Mouse (Mus musculus) intestine, postnatal 0 days (tissue): ENCODE data around the gene Trmt10c. TPM values are rescaled to one million over a fixed set of nuclear protein-coding genes. Genes with fewer than 3 reads are reported as not detected.
A peak's percentile ranks its signal among the peaks of the same experiment; 100 is the strongest.

Source experiments
- ATAC-seq: fragments of 200-750 bp; cut with Nextera tagmentation; 2 replicates; pipeline ENCODE4 v1.8.0; 2017; ENCODE audit warnings: mild to moderate bottlenecking, moderate TSS enrichment, moderate library complexity
- H3K27ac ChIP-seq: fragments of 300-500 bp; sonication (generic); 2 replicates; pipeline ENCODE4 v1.5.1; 2014; ENCODE audit warnings: mild to moderate bottlenecking, low read depth, low read length, moderate library complexity
- H3K27me3 ChIP-seq: fragments of 300-500 bp; sonication (generic); replicated peaks from 2 replicates; pipeline ENCODE4 v1.6.1; 2014; ENCODE audit warnings: low read length, mixed read lengths; ENCODE audit not compliant: control insufficient read depth, insufficient read depth
- H3K36me3 ChIP-seq: fragments of 300-500 bp; sonication (generic); 2 replicates; pipeline ENCODE4 v1.6.1; 2014; ENCODE audit warnings: mild to moderate bottlenecking, moderate library complexity; ENCODE audit not compliant: control insufficient read depth, insufficient read depth
- H3K4me1 ChIP-seq: fragments of 300-500 bp; sonication (generic); replicated peaks from 2 replicates; pipeline ENCODE4 v1.6.1; 2014; ENCODE audit warnings: antibody characterized with exemption, low read length, mixed read lengths; ENCODE audit not compliant: control insufficient read depth, insufficient read depth
- H3K4me2 ChIP-seq: fragments of 300-500 bp; sonication (generic); replicated peaks from 2 replicates; pipeline ENCODE4 v1.6.1; 2014; ENCODE audit warnings: low read depth, mild to moderate bottlenecking, moderate library complexity
- H3K4me3 ChIP-seq: fragments of 300-500 bp; sonication (generic); 2 replicates; pipeline ENCODE4 v1.5.1; 2014; ENCODE audit warnings: low read depth, low read length
- H3K9ac ChIP-seq: fragments of 300-500 bp; sonication (generic); 2 replicates; pipeline ENCODE4 v1.6.1; 2014; ENCODE audit warnings: mild to moderate bottlenecking, low read depth, low read length
- H3K9me3 ChIP-seq: fragments of 300-500 bp; sonication (generic); 2 replicates; pipeline ENCODE4 v1.6.1; 2016; ENCODE audit warnings: mixed run types; ENCODE audit not compliant: control insufficient read depth
- CTCF ChIP-seq: sonication (generic); IDR thresholded peaks from 2 replicates; pipeline ENCODE4 v1.5.1; 2016; ENCODE audit warnings: low read depth, mild to moderate bottlenecking, control low read depth, antibody characterized with exemption, moderate library complexity
- WGBS: fragments of 180-500 bp; shearing (Covaris S2); extraction: QIAGEN DNeasy Blood & Tissue Kit; methylation state at CpG from one replicate; pipeline ENCODE4 v1.1.7; 2014; 5-methylcytosine and 5-hydroxymethylcytosine counted together
- polyA plus RNA-seq: library from polyadenylated mRNA; unstranded; fragments of >200 nt; fragmentation: Nextera tagmentation; extraction: Ambion mirVana; gene quantifications from 2 replicates; pipeline ENCODE4 v1.2.1, GENCODE M21; 2015

The Trmt10c gene
- 13.4 and 14.7 TPM in 2 replicates for polyA plus RNA-seq

DNA sequence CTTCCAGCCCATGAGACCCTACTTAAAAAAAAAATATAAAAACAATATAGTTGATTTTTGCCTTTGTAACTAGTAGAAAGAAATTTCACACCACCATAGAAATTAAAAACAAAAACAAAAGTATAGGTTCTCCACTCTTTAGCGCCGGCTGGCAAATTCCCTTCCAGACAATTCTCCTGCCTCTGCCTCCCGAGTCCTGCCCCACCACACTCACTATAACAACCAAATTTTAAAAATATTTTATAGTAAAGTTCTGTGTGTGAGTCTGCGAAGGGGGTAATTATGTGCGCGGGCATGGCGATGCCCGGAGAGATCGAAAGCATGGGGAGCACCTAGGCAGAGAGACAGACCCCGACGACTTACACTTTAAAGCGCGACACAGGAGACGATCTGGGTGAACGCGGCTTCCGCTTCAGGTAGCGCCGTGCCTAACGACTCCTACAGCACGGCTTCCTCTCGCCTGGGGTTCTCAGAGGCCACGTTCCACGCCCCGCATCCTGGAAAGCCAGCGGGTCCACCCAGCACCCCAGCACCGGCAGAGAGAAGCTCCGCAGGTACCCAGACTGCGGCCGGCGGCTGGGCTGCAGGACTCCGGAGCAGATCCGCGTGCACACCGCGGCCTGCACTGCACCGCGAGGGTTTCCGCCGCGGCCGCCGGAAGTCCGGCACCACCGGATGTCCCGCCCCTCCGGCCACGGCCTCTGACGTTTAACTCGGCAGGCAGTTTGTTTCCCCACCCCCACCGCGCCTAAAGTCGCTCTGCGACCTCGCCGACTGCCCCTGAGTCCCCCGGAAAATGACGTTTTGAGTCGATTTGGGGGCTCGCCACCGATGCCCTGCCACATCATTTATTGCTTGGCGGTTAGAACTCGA, at the start of gene Trmt10c:
Gene Trmt10c (minus strand): TSS at position 682 of the 873 bp plus-strand sequence.
- H3K4me2 ChIP-seq, result peak within 1 kb of the TSS; percentile 67
- H3K27me3 ChIP-seq, result no peaks in the 10 kb centered on the region
- H3K9ac ChIP-seq, result peak within 1 kb of the TSS; percentile 80
- peaks cover 14% of the 10 kb centered on the region for H3K36me3 ChIP-seq
- H3K27ac ChIP-seq, result peak within 1 kb of the TSS; percentile 90
- under 1% methylated on average over 63 of the region's 63 CpGs for WGBS
- H3K4me3 ChIP-seq, result peak within 1 kb of the TSS; percentile 71
- no peaks in the 10 kb centered on the region for H3K9me3 ChIP-seq
- no peak for TF ChIP-seq CTCF
- H3K4me1 ChIP-seq, result 0 out of 2 replicates have a peak, but pooled peaks cover 4% of the 10 kb centered on the region
- ATAC-seq, result peak; percentile 100

DNA sequence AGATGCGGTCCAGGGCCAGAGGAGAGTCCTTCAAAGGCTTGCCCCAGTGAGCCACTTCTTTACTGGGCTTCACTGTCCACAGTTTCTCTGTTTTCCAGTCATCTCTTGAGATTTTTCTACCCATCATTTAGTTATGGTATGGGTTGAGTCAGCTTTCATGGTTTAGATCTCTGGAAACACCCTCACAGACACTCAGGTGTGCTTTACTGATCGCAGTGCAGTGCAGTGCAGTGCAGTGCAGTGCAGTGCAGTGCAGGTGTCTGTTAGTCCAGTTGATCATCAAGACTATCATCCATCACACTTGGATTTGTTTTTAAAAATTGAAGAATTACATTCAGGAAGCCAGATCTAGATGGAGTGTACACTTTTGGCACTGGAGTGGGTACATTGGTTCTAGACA, 48.7 kb upstream of the Trmt10c start:
- Histone ChIP-seq H3K4me1 (no peaks in the 10 kb centered on the region), H3K27ac (no peak overlapping the region), H3K27me3 (no peaks in the 10 kb centered on the region), H3K9me3 (no peaks in the 10 kb centered on the region), H3K4me2 (no peak overlapping the region), H3K9ac (no peak overlapping the region), H3K36me3 (peaks cover 6% of the 10 kb centered on the region; the same call in 1 of the 2 replicates), H3K4me3 (no peak overlapping the region)
- no peak for TF ChIP-seq CTCF
- ATAC-seq, result no peak
- WGBS, result 96% methylated on average over 2 of the region's 2 CpGs

DNA sequence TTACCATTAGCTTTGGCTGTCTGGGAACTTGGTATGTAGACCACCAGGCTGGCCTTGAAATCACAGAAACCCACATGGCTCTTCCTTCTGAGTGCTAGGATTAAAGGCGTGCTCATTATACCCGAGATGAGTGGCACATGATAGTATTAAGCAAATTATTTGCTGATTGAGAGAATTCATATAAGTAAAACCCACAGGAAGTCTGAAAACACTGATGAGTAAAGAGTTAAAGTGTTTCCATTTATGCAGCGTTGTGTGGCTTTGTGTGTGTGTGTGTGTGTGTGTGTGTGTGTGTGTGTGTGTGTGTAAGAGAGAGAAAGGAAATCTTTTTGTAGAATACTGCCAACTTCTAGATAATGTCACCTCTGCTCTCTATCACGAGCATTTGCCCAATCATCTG, 44.1 kb upstream of the Trmt10c start:
- Histone ChIP-seq H3K9ac (no peak overlapping the region), H3K27me3 (no peaks in the 10 kb centered on the region), H3K4me1 (no peaks in the 10 kb centered on the region), H3K4me3 (no peak overlapping the region), H3K36me3 (no peaks in the 10 kb centered on the region; the same call in 1 of the 2 replicates), H3K27ac (no peak overlapping the region), H3K4me2 (no peak overlapping the region), H3K9me3 (no peaks in the 10 kb centered on the region)
- no peak for ATAC-seq
- no peak for TF ChIP-seq CTCF
- WGBS, result 88% methylated on average over 4 of the region's 4 CpGs

DNA sequence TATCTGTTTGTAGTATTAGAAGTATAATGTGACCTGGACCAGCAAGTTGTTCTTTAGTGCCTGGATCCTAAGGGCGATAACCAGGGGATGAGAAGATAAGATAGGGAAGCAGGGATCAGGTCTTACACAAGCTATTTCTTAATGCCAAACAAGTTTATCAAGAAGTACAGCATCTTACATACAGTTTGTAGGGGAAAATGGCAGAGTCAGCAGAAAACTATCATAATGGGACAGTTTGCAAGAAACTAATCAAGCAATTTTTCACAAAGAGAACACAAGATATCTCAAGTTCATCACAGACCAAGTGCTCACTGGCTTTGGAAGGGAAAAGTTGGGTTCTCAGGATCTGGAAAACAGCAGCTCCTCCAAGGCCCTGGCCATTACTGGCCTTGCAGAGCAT, 41.8 kb upstream of the Trmt10c start:
- Histone ChIP-seq H3K9me3 (no peaks in the 10 kb centered on the region), H3K9ac (no peak overlapping the region), H3K4me1 (no peaks in the 10 kb centered on the region), H3K27ac (no peak overlapping the region), H3K27me3 (no peaks in the 10 kb centered on the region), H3K36me3 (no peaks in the 10 kb centered on the region; the same call in 1 of the 2 replicates), H3K4me3 (no peak overlapping the region), H3K4me2 (no peak overlapping the region)
- WGBS, result 64% methylated on average over 1 of the region's 1 CpGs
- no peak for ATAC-seq
- TF ChIP-seq CTCF, result no peak

DNA sequence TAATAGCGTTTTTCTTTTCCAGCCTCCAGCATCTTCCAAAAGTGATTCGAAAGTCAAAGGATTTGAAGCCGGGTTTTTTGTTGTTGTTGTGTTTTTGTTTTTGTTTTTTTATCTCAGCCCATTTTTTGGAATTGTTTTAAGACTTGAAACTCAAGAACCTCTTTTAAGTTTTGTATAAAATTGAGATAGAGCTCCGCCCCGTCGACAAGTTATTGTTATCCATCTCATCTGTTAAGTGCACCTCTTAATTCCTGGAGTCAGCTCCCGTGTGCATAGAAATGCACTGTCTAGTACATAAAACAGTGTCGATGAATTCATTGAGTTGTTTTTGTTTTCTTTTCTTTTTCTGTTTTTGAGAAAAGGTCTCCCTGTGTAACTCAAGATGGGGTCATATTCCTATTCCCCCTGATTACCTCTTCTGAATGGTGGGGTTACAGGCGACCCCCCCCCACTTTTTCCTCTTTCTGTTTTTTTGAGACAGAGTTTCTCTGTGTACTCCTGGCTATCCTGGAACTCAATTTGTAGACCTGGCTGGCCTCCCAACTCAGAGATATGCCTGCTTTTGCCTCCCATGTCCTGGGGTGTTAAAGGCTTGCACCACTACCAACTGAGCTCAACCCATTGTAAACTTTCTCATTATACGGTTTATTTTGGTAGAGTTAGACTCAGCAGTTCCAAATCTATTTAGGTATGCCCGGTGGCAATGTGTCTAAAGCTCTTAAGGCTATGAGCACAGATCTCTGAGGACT, 38.7 kb upstream of the Trmt10c start:
- H3K4me3 ChIP-seq, result peak overlapping the region; percentile 79
- H3K4me1 ChIP-seq, result no peaks in the 10 kb centered on the region
- H3K27ac ChIP-seq, result peak overlapping the region; percentile 84; the same call in 1 of the 2 replicates
- 13% methylated on average over 11 of the region's 11 CpGs for WGBS
- TF ChIP-seq CTCF, result no peak
- no peaks in the 10 kb centered on the region for H3K9me3 ChIP-seq
- H3K4me2 ChIP-seq, result peak overlapping the region; percentile 71
- no peaks in the 10 kb centered on the region; the same call in 1 of the 2 replicates for H3K36me3 ChIP-seq
- H3K9ac ChIP-seq, result peak overlapping the region; percentile 66
- no peak for ATAC-seq
- no peaks in the 10 kb centered on the region for H3K27me3 ChIP-seq
